Mouse (Mus musculus): ENCODE data around the gene Chmp2a. TPM values are rescaled to one million over a fixed set of nuclear protein-coding genes. Genes with fewer than 3 reads are reported as not detected.
A peak's percentile ranks its signal among the peaks of the same experiment; 100 is the strongest.

The Chmp2a gene
- polyA plus RNA-seq, 1 experiment = 159 TPM

- Histone ChIP-seq H3K4me3 (ENCODE audit: low read depth, low read length) (peak within 1 kb of the TSS; percentile 82), H3K27ac (ENCODE audit: insufficient read depth, low read length) (peak within 1 kb of the TSS; percentile 82), H3K9me3 (replicated peaks; ENCODE audit: control insufficient read depth, insufficient read depth, low read length, poor library complexity, severe bottlenecking) (no peaks in the 10 kb centered on the region), H3K36me3 (ENCODE audit: control insufficient read depth, insufficient read depth, low read length, poor library complexity, severe bottlenecking) (peaks cover 12% of the 10 kb centered on the region; the same call in 1 of the 2 replicates), H3K27me3 (ENCODE audit: control insufficient read depth, insufficient read depth, low read length, poor library complexity, severe bottlenecking) (no peaks in the 10 kb centered on the region), H3K9ac (ENCODE audit: low read depth, poor library complexity, severe bottlenecking) (peak within 1 kb of the TSS; percentile 78), H3K4me1 (ENCODE audit: control insufficient read depth, insufficient read depth, low read length) (no peaks in the 10 kb centered on the region)
- no peak for TF ChIP-seq EP300 (IDR thresholded peaks at IDR 0.05; ENCODE audit: insufficient read depth, low read depth, low read length)
- no peak for TF ChIP-seq CTCF (IDR thresholded peaks at IDR 0.05; ENCODE audit: low read depth, low read length)
- peak; percentile 8 for TF ChIP-seq POLR2A (IDR thresholded peaks at IDR 0.05; ENCODE audit: insufficient read depth, low read length)
These were observed 3.4 kb upstream of the Chmp2a start, which contains the start of gene Ube2m for GRCm38 (mm10) chr7:13037901-13038555. TSS of gene Ube2m (minus strand) at chr7:13038275.

- H3K27ac ChIP-seq (ENCODE audit: insufficient read depth, low read length) = peak overlapping the region; percentile 55
- H3K4me3 ChIP-seq (ENCODE audit: low read depth, low read length) = peak overlapping the region; percentile 82
- no peaks in the 10 kb centered on the region for H3K9me3 ChIP-seq (replicated peaks; ENCODE audit: control insufficient read depth, insufficient read depth, low read length, poor library complexity, severe bottlenecking)
- H3K9ac ChIP-seq (ENCODE audit: low read depth, poor library complexity, severe bottlenecking) = peak overlapping the region; percentile 78
- H3K27me3 ChIP-seq (ENCODE audit: control insufficient read depth, insufficient read depth, low read length, poor library complexity, severe bottlenecking) = no peaks in the 10 kb centered on the region
- H3K36me3 ChIP-seq (ENCODE audit: control insufficient read depth, insufficient read depth, low read length, poor library complexity, severe bottlenecking) = peaks cover 16% of the 10 kb centered on the region; the same call in 1 of the 2 replicates
- no peaks in the 10 kb centered on the region for H3K4me1 ChIP-seq (ENCODE audit: control insufficient read depth, insufficient read depth, low read length)
- no peak for TF ChIP-seq POLR2A (IDR thresholded peaks at IDR 0.05; ENCODE audit: insufficient read depth, low read length)
- no peak for TF ChIP-seq CTCF (IDR thresholded peaks at IDR 0.05; ENCODE audit: low read depth, low read length)
- TF ChIP-seq EP300 (IDR thresholded peaks at IDR 0.05; ENCODE audit: insufficient read depth, low read depth, low read length) = no peak
These were observed 2.8 kb upstream of the Chmp2a start for GRCm38 (mm10) chr7:13037366-13037765.

GRCm38 (mm10) chr7:13036806-13037205 is 2.2 kb upstream of the Chmp2a start:
- Histone ChIP-seq H3K27ac (ENCODE audit: insufficient read depth, low read length) (peak overlapping the region; percentile 55), H3K36me3 (ENCODE audit: control insufficient read depth, insufficient read depth, low read length, poor library complexity, severe bottlenecking) (peaks cover 21% of the 10 kb centered on the region), H3K4me1 (ENCODE audit: control insufficient read depth, insufficient read depth, low read length) (no peaks in the 10 kb centered on the region), H3K9me3 (replicated peaks; ENCODE audit: control insufficient read depth, insufficient read depth, low read length, poor library complexity, severe bottlenecking) (no peaks in the 10 kb centered on the region), H3K27me3 (ENCODE audit: control insufficient read depth, insufficient read depth, low read length, poor library complexity, severe bottlenecking) (no peaks in the 10 kb centered on the region), H3K9ac (ENCODE audit: low read depth, poor library complexity, severe bottlenecking) (peak overlapping the region; percentile 78), H3K4me3 (ENCODE audit: low read depth, low read length) (peak overlapping the region; percentile 82)
- TF ChIP-seq POLR2A (IDR thresholded peaks at IDR 0.05; ENCODE audit: insufficient read depth, low read length) = no peak
- TF ChIP-seq CTCF (IDR thresholded peaks at IDR 0.05; ENCODE audit: low read depth, low read length) = no peak
- no peak for TF ChIP-seq EP300 (IDR thresholded peaks at IDR 0.05; ENCODE audit: insufficient read depth, low read depth, low read length)

GRCm38 (mm10) chr7:13035211-13035855 is 726 bp upstream of the Chmp2a start:
- Histone ChIP-seq H3K9ac (ENCODE audit: low read depth, poor library complexity, severe bottlenecking) (peak overlapping the region; percentile 40), H3K27me3 (ENCODE audit: control insufficient read depth, insufficient read depth, low read length, poor library complexity, severe bottlenecking) (no peaks in the 10 kb centered on the region), H3K36me3 (ENCODE audit: control insufficient read depth, insufficient read depth, low read length, poor library complexity, severe bottlenecking) (peaks cover 33% of the 10 kb centered on the region), H3K4me3 (ENCODE audit: low read depth, low read length) (peak overlapping the region; percentile 44), H3K9me3 (replicated peaks; ENCODE audit: control insufficient read depth, insufficient read depth, low read length, poor library complexity, severe bottlenecking) (no peaks in the 10 kb centered on the region), H3K4me1 (ENCODE audit: control insufficient read depth, insufficient read depth, low read length) (no peaks in the 10 kb centered on the region), H3K27ac (ENCODE audit: insufficient read depth, low read length) (peak overlapping the region; percentile 69)
- no peak for TF ChIP-seq EP300 (IDR thresholded peaks at IDR 0.05; ENCODE audit: insufficient read depth, low read depth, low read length)
- TF ChIP-seq POLR2A (IDR thresholded peaks at IDR 0.05; ENCODE audit: insufficient read depth, low read length) = no peak

GRCm38 (mm10) chr7:13033451-13034147 is 1.0 kb downstream of the Chmp2a start:
- TF ChIP-seq EP300 (IDR thresholded peaks at IDR 0.05; ENCODE audit: insufficient read depth, low read depth, low read length) (no peak), POLR2A (IDR thresholded peaks at IDR 0.05; ENCODE audit: insufficient read depth, low read length) (no peak), CTCF (IDR thresholded peaks at IDR 0.05; ENCODE audit: low read depth, low read length) (no peak)
- peak overlapping the region; percentile 86 for H3K27ac ChIP-seq (ENCODE audit: insufficient read depth, low read length)
- H3K4me1 ChIP-seq (ENCODE audit: control insufficient read depth, insufficient read depth, low read length) = no peaks in the 10 kb centered on the region
- no peaks in the 10 kb centered on the region for H3K27me3 ChIP-seq (ENCODE audit: control insufficient read depth, insufficient read depth, low read length, poor library complexity, severe bottlenecking)
- H3K4me3 ChIP-seq (ENCODE audit: low read depth, low read length) = peak overlapping the region; percentile 91
- H3K9me3 ChIP-seq (replicated peaks; ENCODE audit: control insufficient read depth, insufficient read depth, low read length, poor library complexity, severe bottlenecking) = no peaks in the 10 kb centered on the region
- H3K9ac ChIP-seq (ENCODE audit: low read depth, poor library complexity, severe bottlenecking) = peak overlapping the region; percentile 65
- H3K36me3 ChIP-seq (ENCODE audit: control insufficient read depth, insufficient read depth, low read length, poor library complexity, severe bottlenecking) = peaks cover 50% of the 10 kb centered on the region
